Mouse (Mus musculus) spleen, adult 2 months (tissue): ENCODE data around the gene Wasf2. TPM values are rescaled to one million over a fixed set of nuclear protein-coding genes. Genes with fewer than 3 reads are reported as not detected.
A peak's percentile ranks its signal among the peaks of the same experiment; 100 is the strongest.

Source experiments
- DNase-seq, 2 experiments: peaks; one replicate each; pipeline versions ENCODE4 v3.0.0 to v3.0.0-alpha.2; 2012 to 2021; ENCODE audit warnings: low spot score in 2 of 2, low read depth in 1 of 2
- H3K27ac ChIP-seq: fragments of 200-500 bp; 2 replicates; pipeline ENCODE4 v1.5.1; 2012; ENCODE audit warnings: low read length, inconsistent platforms; ENCODE audit not compliant: insufficient read depth
- H3K27me3 ChIP-seq: fragments of 200-500 bp; 2 replicates; pipeline ENCODE4 v1.6.1; 2012; ENCODE audit warnings: mild to moderate bottlenecking, moderate library complexity, low read length, inconsistent platforms; ENCODE audit not compliant: control insufficient read depth, insufficient read depth
- H3K36me3 ChIP-seq: fragments of 200-500 bp; 2 replicates; pipeline ENCODE4 v1.6.1; 2012; ENCODE audit warnings: mild to moderate bottlenecking, low read length, inconsistent platforms; ENCODE audit not compliant: control insufficient read depth, insufficient read depth
- H3K4me1 ChIP-seq: fragments of 200-500 bp; 2 replicates; pipeline ENCODE4 v1.6.1; 2011; ENCODE audit warnings: inconsistent platforms; ENCODE audit not compliant: control insufficient read depth, insufficient read depth, insufficient read length
- H3K4me3 ChIP-seq: fragments of 200-500 bp; 2 replicates; pipeline ENCODE4 v1.5.1; 2011; ENCODE audit warnings: mild to moderate bottlenecking, inconsistent platforms; ENCODE audit not compliant: insufficient read depth, insufficient read length; ENCODE audit errors: extremely low read depth
- CTCF ChIP-seq: fragments of 200-500 bp; IDR thresholded peaks from 2 replicates; pipeline ENCODE4 v1.5.1; 2011; ENCODE audit warnings: mild to moderate bottlenecking, inconsistent platforms; ENCODE audit not compliant: insufficient read depth, insufficient read length, insufficient replicate concordance; ENCODE audit errors: extremely low read depth
- POLR2A ChIP-seq: fragments of 200-500 bp; IDR thresholded peaks from 2 replicates; pipeline ENCODE4 v1.6.1; 2011; ENCODE audit warnings: low read depth, low read length, inconsistent platforms
- WGBS: fragments of 180-500 bp; shearing (Covaris S2); methylation state at CpG from one replicate; pipeline ENCODE4 v1.1.7; 2018; 5-methylcytosine and 5-hydroxymethylcytosine counted together
- polyA plus RNA-seq: library from polyadenylated mRNA; depleted of rRNA; stranded (reverse); fragments of >200 nt; gene quantifications from 2 replicates; pipeline ENCODE4 v1.2.3, GENCODE M21; 2012

Gene Wasf2
- polyA plus RNA-seq, 1 experiment: 76.2 TPM

GRCm38 (mm10) chr4:133101751-133102150 is 28.6 kb upstream of the Wasf2 start:
- no peaks in the 10 kb centered on the region for H3K4me1 ChIP-seq
- H3K36me3 ChIP-seq: no peaks in the 10 kb centered on the region
- H3K27ac ChIP-seq: no peak overlapping the region
- DNase-seq: no peak
- no peaks in the 10 kb centered on the region for H3K27me3 ChIP-seq
- 86% methylated on average over 9 of the region's 9 CpGs for WGBS
- H3K4me3 ChIP-seq: no peak overlapping the region
- TF ChIP-seq POLR2A: no peak
- no peak for TF ChIP-seq CTCF

GRCm38 (mm10) chr4:133103525-133104193 is 26.6 kb upstream of the Wasf2 start:
- Histone ChIP-seq H3K36me3 (no peaks in the 10 kb centered on the region), H3K4me3 (no peak overlapping the region), H3K27me3 (no peaks in the 10 kb centered on the region), H3K27ac (no peak overlapping the region; the same call in 1 of the 2 replicates), H3K4me1 (no peaks in the 10 kb centered on the region)
- 69% methylated on average over 16 of the region's 16 CpGs for WGBS
- no peak for DNase-seq
- no peak for TF ChIP-seq CTCF
- TF ChIP-seq POLR2A: no peak

- DNase-seq: no peak
- H3K4me1 ChIP-seq: peaks cover 3% of the 10 kb centered on the region; the same call in 1 of the 2 replicates
- H3K36me3 ChIP-seq: no peaks in the 10 kb centered on the region
- no peak overlapping the region for H3K27ac ChIP-seq
- TF ChIP-seq CTCF (no peak), POLR2A (no peak)
- H3K4me3 ChIP-seq: no peak overlapping the region; the same call in 1 of the 2 replicates
- WGBS: 78% methylated on average over 10 of the region's 10 CpGs
- H3K27me3 ChIP-seq: no peaks in the 10 kb centered on the region
Observed at GRCm38 (mm10) chr4:133104194-133104569, 26.1 kb upstream of the Wasf2 start.

- TF ChIP-seq CTCF: no peak
- no peak for TF ChIP-seq POLR2A
- H3K36me3 ChIP-seq: no peaks in the 10 kb centered on the region
- no peak overlapping the region for H3K27ac ChIP-seq
- H3K4me3 ChIP-seq: no peak overlapping the region
- no peaks in the 10 kb centered on the region for H3K27me3 ChIP-seq
- 92% methylated on average over 7 of the region's 7 CpGs for WGBS
- no peak for DNase-seq
- H3K4me1 ChIP-seq: peaks cover 4% of the 10 kb centered on the region; the same call in 1 of the 2 replicates
Observed at GRCm38 (mm10) chr4:133106691-133107090, 23.6 kb upstream of the Wasf2 start.

- no peak overlapping the region for H3K4me3 ChIP-seq
- no peak for DNase-seq
- 0 out of 2 replicates have a peak overlapping the region, but pooled peaks have one; percentile 1 for H3K27ac ChIP-seq
- no peaks in the 10 kb centered on the region for H3K36me3 ChIP-seq
- H3K27me3 ChIP-seq: no peaks in the 10 kb centered on the region
- TF ChIP-seq CTCF: no peak
- TF ChIP-seq POLR2A: no peak
- 73% methylated on average over 13 of the region's 13 CpGs for WGBS
- H3K4me1 ChIP-seq: peaks cover 4% of the 10 kb centered on the region; the same call in 1 of the 2 replicates
Observed at GRCm38 (mm10) chr4:133107788-133108281, 22.5 kb upstream of the Wasf2 start.

DNA sequence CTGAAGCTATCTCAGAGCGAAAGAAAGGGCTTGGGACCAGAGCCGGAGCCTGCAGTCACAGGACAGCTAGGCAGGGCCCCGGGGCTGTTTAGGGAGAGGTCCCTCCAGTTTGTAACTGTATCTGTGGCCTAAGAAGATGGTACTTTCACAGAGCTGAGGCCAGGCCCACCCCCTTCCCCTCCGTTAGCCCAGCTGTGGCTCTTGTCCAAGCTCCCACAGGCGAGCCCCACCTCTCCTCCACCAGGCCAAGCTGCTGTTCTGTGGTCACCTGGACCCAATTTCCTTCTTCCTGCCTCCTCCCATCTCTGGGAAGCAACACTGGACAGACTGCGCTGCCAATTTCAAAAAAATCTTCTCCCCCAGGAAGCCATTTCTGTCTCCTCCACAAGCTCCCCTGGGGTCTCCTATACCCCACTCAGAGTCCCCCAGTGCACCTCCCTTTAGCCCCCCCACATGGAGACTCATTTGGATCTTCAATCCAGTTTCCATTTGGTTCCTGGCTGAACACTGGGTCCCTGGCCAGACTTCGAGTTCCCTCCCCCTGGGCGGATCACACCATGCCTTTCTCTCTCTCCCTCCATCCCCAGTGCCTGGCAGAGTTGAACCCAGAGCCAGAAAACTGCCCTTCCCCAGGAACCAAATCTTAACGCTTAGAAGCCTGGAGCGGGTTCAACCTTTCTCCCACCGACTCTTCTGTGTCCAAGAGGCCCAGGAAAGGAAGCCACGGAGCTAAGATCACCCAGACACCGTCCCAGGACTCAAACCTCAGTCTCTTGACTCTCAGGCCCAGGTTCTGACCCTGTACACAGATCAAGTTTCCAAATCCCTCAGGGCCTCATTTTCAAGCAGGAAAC is 21.6 kb upstream of the Wasf2 start:
- Histone ChIP-seq H3K4me3 (no peak overlapping the region), H3K27me3 (no peaks in the 10 kb centered on the region), H3K36me3 (no peaks in the 10 kb centered on the region), H3K27ac (peak overlapping the region; percentile 31; the same call in 1 of the 2 replicates), H3K4me1 (peaks cover 4% of the 10 kb centered on the region; the same call in 1 of the 2 replicates)
- 78% methylated on average over 13 of the region's 13 CpGs for WGBS
- TF ChIP-seq CTCF: no peak
- TF ChIP-seq POLR2A: no peak
- DNase-seq: no peak
